Mouse (Mus musculus): ENCODE data around the gene Fam71a.

DNA sequence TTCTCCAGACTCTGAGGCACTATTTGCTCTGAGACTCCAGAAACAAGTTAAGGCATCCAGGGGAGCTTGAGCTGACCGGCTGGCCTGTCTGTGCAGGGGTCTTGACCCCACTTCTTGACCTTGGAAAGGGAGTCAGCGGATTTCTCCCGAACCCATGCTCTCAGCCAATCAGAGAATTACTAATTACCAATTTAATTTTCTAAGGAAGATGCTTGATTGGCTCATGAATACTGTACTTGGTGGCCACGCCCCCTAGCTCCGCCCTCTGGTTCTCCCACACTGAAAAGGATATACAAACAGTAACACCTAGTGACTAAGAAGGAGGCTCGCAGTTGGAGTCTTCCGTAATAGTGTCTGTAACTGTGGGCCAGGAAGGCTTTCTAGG, 21.8 kb upstream of the Fam71a start:
- TF ChIP-seq CTCF (IDR thresholded peaks at IDR 0.05; ENCODE audit: extremely low read depth, insufficient read depth, insufficient read length, insufficient replicate concordance), result no peak
- TF ChIP-seq POLR2A (IDR thresholded peaks at IDR 0.05; ENCODE audit: low read depth, low read length), result no peak
